Mouse (Mus musculus): ENCODE measurements around the gene Htr3b.

GRCm38 (mm10) chr9:48972494-48972893 is 7.7 kb upstream of the Htr3b start:
- TF ChIP-seq CTCF (IDR thresholded peaks at IDR 0.05; ENCODE audit: borderline replicate concordance, insufficient read depth, low read depth, low read length) (peak; percentile 74), POLR2A (IDR thresholded peaks at IDR 0.05; ENCODE audit: borderline replicate concordance, insufficient read depth, low read length) (no peak)
